Mouse (Mus musculus) urinary bladder, adult 2 months (tissue): ENCODE results near the gene Trhde. TPM values are rescaled to one million over a fixed set of nuclear protein-coding genes. Genes with fewer than 3 reads are reported as not detected.
A peak's percentile ranks its signal among the peaks of the same experiment; 100 is the strongest.

Experiments
- DNase-seq: peaks from one replicate; pipeline ENCODE4 v3.0.0; 2022; ENCODE audit warnings: low spot score
- polyA plus RNA-seq: library from polyadenylated mRNA; depleted of rRNA; stranded (reverse); fragments of >200 nt; gene quantifications from 2 replicates; pipeline ENCODE4 v1.2.3, GENCODE M21; 2012; rRNA removed

Gene Trhde
- polyA plus RNA-seq = 0.16 and 0.23 TPM in 2 replicates

GRCm38 (mm10) chr10:114802161-114802651, at the start of gene Trhde:
Gene Trhde (minus strand): TSS chr10:114802307.
- DNase-seq = no peak

GRCm38 (mm10) chr10:114841966-114842365, 39.9 kb upstream of the Trhde start:
- DNase-seq = no peak

GRCm38 (mm10) chr10:114841440-114841839, 39.3 kb upstream of the Trhde start:
- DNase-seq = no peak

GRCm38 (mm10) chr10:114831313-114831712, 29.2 kb upstream of the Trhde start:
- DNase-seq = no peak

GRCm38 (mm10) chr10:114808799-114809198, 6.7 kb upstream of the Trhde start:
- DNase-seq = no peak

- DNase-seq = no peak
Observed at GRCm38 (mm10) chr10:114805884-114806283, 3.8 kb upstream of the Trhde start.

- DNase-seq = peak; percentile 23
Observed at GRCm38 (mm10) chr10:114801457-114802160, 498 bp downstream of the Trhde start.

GRCm38 (mm10) chr10:114800331-114801304, 1.5 kb downstream of the Trhde start:
- no peak for DNase-seq

- DNase-seq = no peak
Observed at GRCm38 (mm10) chr10:114799481-114799880, 2.6 kb downstream of the Trhde start.

- DNase-seq = no peak
Observed at GRCm38 (mm10) chr10:114798788-114799187, 3.3 kb downstream of the Trhde start.

GRCm38 (mm10) chr10:114798218-114798617, 3.9 kb downstream of the Trhde start:
- DNase-seq = no peak

- DNase-seq = no peak
Observed at GRCm38 (mm10) chr10:114797664-114798063, 4.4 kb downstream of the Trhde start.

- DNase-seq = no peak
Observed at GRCm38 (mm10) chr10:114796872-114797271, 5.2 kb downstream of the Trhde start.

- no peak for DNase-seq
Observed at GRCm38 (mm10) chr10:114794214-114794613, 7.9 kb downstream of the Trhde start.

GRCm38 (mm10) chr10:114765914-114766313, 36.2 kb downstream of the Trhde start:
- no peak for DNase-seq

- DNase-seq = no peak
Observed at GRCm38 (mm10) chr10:114762125-114762524, 40.0 kb downstream of the Trhde start.

- DNase-seq = no peak
Observed at GRCm38 (mm10) chr10:114759240-114759639, 42.9 kb downstream of the Trhde start.

- DNase-seq = no peak
Observed at GRCm38 (mm10) chr10:114758614-114759013, 43.5 kb downstream of the Trhde start.

GRCm38 (mm10) chr10:114742755-114743705, 59.1 kb downstream of the Trhde start:
- no peak for DNase-seq

- DNase-seq = no peak
Observed at GRCm38 (mm10) chr10:114739916-114740315, 62.2 kb downstream of the Trhde start.

GRCm38 (mm10) chr10:114737581-114737980, 64.5 kb downstream of the Trhde start:
- DNase-seq = no peak
